Mouse (Mus musculus): ENCODE measurements around the gene Sntb2. TPM values are rescaled to one million over a fixed set of nuclear protein-coding genes. Genes with fewer than 3 reads are reported as not detected.

Gene Sntb2
- polyA plus RNA-seq, 1 experiment from 2014 or later: 15.1 TPM

- peak; percentile 80 for DNase-seq (ENCODE audit: low spot score)
- Histone ChIP-seq H3K9ac (ENCODE audit: low read length) (peak overlapping the region; percentile 91), H3K4me1 (replicated peaks; ENCODE audit: control insufficient read depth, insufficient read depth, low read length) (peaks cover 20% of the 10 kb centered on the region), H3K27me3 (replicated peaks; ENCODE audit: control insufficient read depth, insufficient read depth, low read length) (no peaks in the 10 kb centered on the region), H3K27ac (ENCODE audit: low read depth) (peak overlapping the region; percentile 87), H3K36me3 (ENCODE audit: control insufficient read depth, insufficient read depth, low read length) (no peaks in the 10 kb centered on the region), H3K4me3 (ENCODE audit: low read depth, low read length) (peak overlapping the region; percentile 55), H3K4me2 (ENCODE audit: low read length) (peak overlapping the region; percentile 90), H3K9me3 (ENCODE audit: control insufficient read depth, low read length) (no peaks in the 10 kb centered on the region)
- 0% methylated on average over 61 of the region's 76 CpGs for WGBS
- peak; percentile 73 for ATAC-seq (replicated peaks; ENCODE audit: low FRiP score, low TSS enrichment, low read depth)
These were observed 438 bp downstream of the Sntb2 start for GRCm38 (mm10) chr8:106935899-106936477.

DNA sequence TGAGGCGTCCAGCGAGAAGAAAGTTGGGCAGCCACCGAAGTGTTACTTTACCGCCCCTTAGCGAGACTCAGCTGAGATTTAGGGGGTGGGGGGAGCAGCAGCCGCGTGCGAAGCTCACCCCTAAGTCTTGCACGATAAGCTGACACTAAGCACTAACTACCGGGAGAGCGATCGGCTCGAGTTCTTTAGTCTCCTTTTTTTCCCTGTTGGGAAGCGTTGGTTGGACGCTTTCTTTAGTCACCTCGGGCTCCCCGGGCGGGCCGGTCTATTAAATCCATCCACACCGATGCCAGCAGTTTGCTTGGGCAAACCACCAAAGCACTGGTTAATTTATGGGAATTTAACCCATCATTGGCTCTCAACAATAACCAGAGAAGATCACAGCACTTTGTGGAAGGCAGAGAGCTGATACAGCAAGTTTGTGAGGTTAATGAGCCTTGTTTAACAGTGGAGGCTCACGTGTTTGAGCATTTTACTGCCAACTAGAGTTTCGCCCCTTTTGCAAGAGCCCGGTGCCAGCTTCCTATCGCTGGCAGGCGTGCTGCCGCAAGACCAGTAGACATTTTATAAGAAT is 1.0 kb downstream of the Sntb2 start:
- DNase-seq (ENCODE audit: low spot score): peak; percentile 77
- peak overlapping the region; percentile 55 for H3K4me3 ChIP-seq (ENCODE audit: low read depth, low read length)
- peaks cover 20% of the 10 kb centered on the region for H3K4me1 ChIP-seq (replicated peaks; ENCODE audit: control insufficient read depth, insufficient read depth, low read length)
- H3K36me3 ChIP-seq (ENCODE audit: control insufficient read depth, insufficient read depth, low read length): no peaks in the 10 kb centered on the region
- ATAC-seq (replicated peaks; ENCODE audit: low FRiP score, low TSS enrichment, low read depth): no peak; the same call in 1 of the 2 replicates
- no peaks in the 10 kb centered on the region for H3K27me3 ChIP-seq (replicated peaks; ENCODE audit: control insufficient read depth, insufficient read depth, low read length)
- under 1% methylated on average over 26 of the region's 26 CpGs for WGBS
- H3K9me3 ChIP-seq (ENCODE audit: control insufficient read depth, low read length): no peaks in the 10 kb centered on the region
- peak overlapping the region; percentile 90 for H3K4me2 ChIP-seq (ENCODE audit: low read length)
- H3K9ac ChIP-seq (ENCODE audit: low read length): peak overlapping the region; percentile 91
- peak overlapping the region; percentile 87 for H3K27ac ChIP-seq (ENCODE audit: low read depth)

GRCm38 (mm10) chr8:106937081-106937800 is 1.7 kb downstream of the Sntb2 start:
- peak overlapping the region; percentile 91 for H3K9ac ChIP-seq (ENCODE audit: low read length)
- 18% methylated on average over 14 of the region's 14 CpGs for WGBS

GRCm38 (mm10) chr8:106941806-106942205 is 6.3 kb downstream of the Sntb2 start:
- no peak for DNase-seq (ENCODE audit: low spot score)
- Histone ChIP-seq H3K27ac (ENCODE audit: low read depth) (no peak overlapping the region), H3K4me1 (replicated peaks; ENCODE audit: control insufficient read depth, insufficient read depth, low read length) (peaks cover 20% of the 10 kb centered on the region), H3K36me3 (ENCODE audit: control insufficient read depth, insufficient read depth, low read length) (no peaks in the 10 kb centered on the region), H3K9ac (ENCODE audit: low read length) (no peak overlapping the region), H3K4me3 (ENCODE audit: low read depth, low read length) (no peak overlapping the region), H3K9me3 (ENCODE audit: control insufficient read depth, low read length) (no peaks in the 10 kb centered on the region), H3K27me3 (replicated peaks; ENCODE audit: control insufficient read depth, insufficient read depth, low read length) (no peaks in the 10 kb centered on the region), H3K4me2 (ENCODE audit: low read length) (no peak overlapping the region)
- ATAC-seq (replicated peaks; ENCODE audit: low FRiP score, low TSS enrichment, low read depth): no peak
- 93% methylated on average over 3 of the region's 3 CpGs for WGBS

More at GRCm38 (mm10) chr8:106937081-106937800, 1.7 kb downstream of the Sntb2 start:
- Histone ChIP-seq H3K36me3 (ENCODE audit: control insufficient read depth, insufficient read depth, low read length) (no peaks in the 10 kb centered on the region), H3K4me1 (replicated peaks; ENCODE audit: control insufficient read depth, insufficient read depth, low read length) (peaks cover 20% of the 10 kb centered on the region), H3K9me3 (ENCODE audit: control insufficient read depth, low read length) (no peaks in the 10 kb centered on the region), H3K4me3 (ENCODE audit: low read depth, low read length) (peak overlapping the region; percentile 55), H3K27me3 (replicated peaks; ENCODE audit: control insufficient read depth, insufficient read depth, low read length) (no peaks in the 10 kb centered on the region), H3K4me2 (ENCODE audit: low read length) (peak overlapping the region; percentile 90), H3K27ac (ENCODE audit: low read depth) (no peak overlapping the region)
- DNase-seq (ENCODE audit: low spot score) (peak; percentile 55), ATAC-seq (replicated peaks; ENCODE audit: low FRiP score, low TSS enrichment, low read depth) (no peak)

- ATAC-seq (replicated peaks; ENCODE audit: low FRiP score, low TSS enrichment, low read depth): no peak
These were observed 8.4 kb downstream of the Sntb2 start for GRCm38 (mm10) chr8:106943874-106944418.

DNA sequence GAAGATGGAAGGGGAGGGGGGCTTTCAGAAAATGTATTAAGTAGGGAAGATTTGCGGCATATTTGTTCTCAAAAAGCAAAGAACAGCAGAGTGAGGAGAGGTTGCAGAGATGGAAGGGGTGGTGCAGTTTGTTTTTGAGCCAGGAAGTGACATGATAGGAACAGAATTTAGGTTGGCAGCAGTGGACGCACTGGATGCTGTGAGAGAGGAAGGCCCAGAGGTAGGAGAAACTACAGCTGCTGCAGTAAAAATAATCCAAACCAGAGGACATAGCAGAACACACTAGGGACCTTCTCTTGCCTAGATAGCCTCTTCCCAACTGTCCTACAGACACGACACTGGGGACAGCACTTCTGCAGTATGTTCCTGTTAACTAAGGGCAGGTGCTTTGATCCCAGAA is 9.2 kb downstream of the Sntb2 start:
- no peaks in the 10 kb centered on the region for H3K36me3 ChIP-seq (ENCODE audit: control insufficient read depth, insufficient read depth, low read length)
- no peaks in the 10 kb centered on the region for H3K27me3 ChIP-seq (replicated peaks; ENCODE audit: control insufficient read depth, insufficient read depth, low read length)
- peaks cover 4% of the 10 kb centered on the region; the same call in 1 of the 2 replicates for H3K4me1 ChIP-seq (replicated peaks; ENCODE audit: control insufficient read depth, insufficient read depth, low read length)
- H3K9me3 ChIP-seq (ENCODE audit: control insufficient read depth, low read length): no peaks in the 10 kb centered on the region
- no peak overlapping the region for H3K27ac ChIP-seq (ENCODE audit: low read depth)
- ATAC-seq (replicated peaks; ENCODE audit: low FRiP score, low TSS enrichment, low read depth): no peak
- WGBS: 53% methylated on average over 3 of the region's 3 CpGs
- no peak overlapping the region for H3K4me3 ChIP-seq (ENCODE audit: low read depth, low read length)
- H3K4me2 ChIP-seq (ENCODE audit: low read length): no peak overlapping the region
- no peak for DNase-seq (ENCODE audit: low spot score)
- H3K9ac ChIP-seq (ENCODE audit: low read length): no peak overlapping the region

More at GRCm38 (mm10) chr8:106943874-106944418, 8.4 kb downstream of the Sntb2 start:
- Histone ChIP-seq H3K9ac (ENCODE audit: low read length) (no peak overlapping the region), H3K9me3 (ENCODE audit: control insufficient read depth, low read length) (no peaks in the 10 kb centered on the region), H3K36me3 (ENCODE audit: control insufficient read depth, insufficient read depth, low read length) (no peaks in the 10 kb centered on the region), H3K4me3 (ENCODE audit: low read depth, low read length) (no peak overlapping the region), H3K27ac (ENCODE audit: low read depth) (no peak overlapping the region), H3K4me1 (replicated peaks; ENCODE audit: control insufficient read depth, insufficient read depth, low read length) (peaks cover 4% of the 10 kb centered on the region; the same call in 1 of the 2 replicates), H3K27me3 (replicated peaks; ENCODE audit: control insufficient read depth, insufficient read depth, low read length) (no peaks in the 10 kb centered on the region), H3K4me2 (ENCODE audit: low read length) (no peak overlapping the region)
- 91% methylated on average over 3 of the region's 3 CpGs for WGBS
- DNase-seq (ENCODE audit: low spot score): no peak

DNA sequence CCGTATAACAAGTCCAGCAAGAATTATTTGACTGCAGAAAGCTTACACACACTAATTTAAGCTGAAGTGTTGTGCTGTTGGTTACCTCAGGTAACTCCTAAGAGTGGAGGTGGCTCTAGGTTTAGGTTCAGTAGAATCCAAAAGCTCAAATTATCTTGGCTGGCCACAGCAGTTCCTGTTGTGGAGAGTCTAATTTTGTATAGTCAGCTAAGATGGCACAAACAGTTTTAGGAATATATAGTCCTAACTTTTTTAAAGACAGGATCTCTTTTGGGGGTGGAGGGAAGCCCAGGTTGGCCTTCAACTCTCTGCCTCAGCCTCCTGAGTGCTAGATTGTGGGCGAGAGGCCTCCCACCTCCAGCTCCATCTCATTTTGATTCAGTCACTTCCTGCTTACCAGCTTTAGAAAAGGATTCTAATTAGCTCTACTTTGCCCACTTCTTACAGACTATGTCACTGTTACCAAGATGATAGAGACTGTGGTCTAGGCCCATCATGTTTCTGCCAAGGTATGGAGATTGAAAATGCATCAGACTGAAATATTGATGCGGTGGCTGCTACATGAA is 13.2 kb downstream of the Sntb2 start:
- DNase-seq (ENCODE audit: low spot score) (no peak), ATAC-seq (replicated peaks; ENCODE audit: low FRiP score, low TSS enrichment, low read depth) (no peak)
- Histone ChIP-seq H3K27ac (ENCODE audit: low read depth) (no peak overlapping the region), H3K9ac (ENCODE audit: low read length) (no peak overlapping the region), H3K4me3 (ENCODE audit: low read depth, low read length) (no peak overlapping the region), H3K4me1 (replicated peaks; ENCODE audit: control insufficient read depth, insufficient read depth, low read length) (peaks cover 4% of the 10 kb centered on the region; the same call in 1 of the 2 replicates), H3K4me2 (ENCODE audit: low read length) (no peak overlapping the region), H3K36me3 (ENCODE audit: control insufficient read depth, insufficient read depth, low read length) (no peaks in the 10 kb centered on the region; the same call in 1 of the 2 replicates), H3K9me3 (ENCODE audit: control insufficient read depth, low read length) (no peaks in the 10 kb centered on the region), H3K27me3 (replicated peaks; ENCODE audit: control insufficient read depth, insufficient read depth, low read length) (no peaks in the 10 kb centered on the region)
- 84% methylated on average over 3 of the region's 3 CpGs for WGBS

DNA sequence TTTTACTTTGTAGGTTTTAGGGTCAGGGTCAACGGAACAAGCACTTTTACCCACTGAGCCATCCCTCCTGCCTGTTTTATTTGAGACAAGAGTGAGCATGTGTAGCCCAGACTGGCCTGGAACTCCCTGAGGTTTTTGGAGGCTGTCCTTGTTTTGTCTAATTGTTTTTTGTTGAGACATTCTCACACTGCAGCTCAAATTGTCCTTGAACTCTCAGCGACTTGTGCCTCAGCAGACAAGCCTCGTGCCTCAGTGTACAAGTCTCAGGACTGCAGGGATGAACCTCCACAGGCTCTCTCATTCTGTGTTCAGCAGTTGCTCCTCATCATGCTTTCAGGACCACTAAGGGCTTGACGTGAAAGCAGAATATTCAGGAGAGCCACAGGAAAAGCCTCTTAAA is 16.2 kb downstream of the Sntb2 start:
- no peak overlapping the region for H3K4me3 ChIP-seq (ENCODE audit: low read depth, low read length)
- ATAC-seq (replicated peaks; ENCODE audit: low FRiP score, low TSS enrichment, low read depth) (no peak), DNase-seq (ENCODE audit: low spot score) (no peak)
- no peak overlapping the region for H3K9ac ChIP-seq (ENCODE audit: low read length)
- no peak overlapping the region for H3K27ac ChIP-seq (ENCODE audit: low read depth)
- H3K4me2 ChIP-seq (ENCODE audit: low read length): no peak overlapping the region
- no peaks in the 10 kb centered on the region for H3K9me3 ChIP-seq (ENCODE audit: control insufficient read depth, low read length)
- WGBS: 66% methylated on average over 4 of the region's 4 CpGs
- H3K36me3 ChIP-seq (ENCODE audit: control insufficient read depth, insufficient read depth, low read length): no peaks in the 10 kb centered on the region; the same call in 1 of the 2 replicates
- no peaks in the 10 kb centered on the region for H3K4me1 ChIP-seq (replicated peaks; ENCODE audit: control insufficient read depth, insufficient read depth, low read length)
- no peaks in the 10 kb centered on the region for H3K27me3 ChIP-seq (replicated peaks; ENCODE audit: control insufficient read depth, insufficient read depth, low read length)

Data from intestine, embryonic 14.5 days (tissue).